Mouse (Mus musculus) midbrain, embryonic 12.5 days (tissue): Measurements from ENCODE around the gene Pomc. TPM values are rescaled to one million over a fixed set of nuclear protein-coding genes. Genes with fewer than 3 reads are reported as not detected.
A peak's percentile ranks its signal among the peaks of the same experiment; 100 is the strongest.

ENCODE experiments used
- ATAC-seq: fragments of 200-750 bp; cut with Nextera tagmentation; 2 replicates; pipeline ENCODE4 v1.8.0; 2017; ENCODE audit warnings: low read depth, moderate TSS enrichment, moderate library complexity; ENCODE audit not compliant: low FRiP score
- H3K27ac ChIP-seq: fragments of 300-500 bp; sonication (generic); replicated peaks from 2 replicates; pipeline ENCODE4 v1.5.1; 2016; ENCODE audit warnings: mild to moderate bottlenecking
- H3K27me3 ChIP-seq: fragments of 300-500 bp; sonication (generic); 2 replicates; pipeline ENCODE4 v1.6.1; 2016; ENCODE audit warnings: mild to moderate bottlenecking
- H3K36me3 ChIP-seq: fragments of 300-500 bp; sonication (generic); 2 replicates; pipeline ENCODE4 v1.6.1; 2016
- H3K4me1 ChIP-seq: fragments of 300-500 bp; sonication (generic); 2 replicates; pipeline ENCODE4 v1.6.1; 2016
- H3K4me2 ChIP-seq: fragments of 300-500 bp; sonication (generic); replicated peaks from 2 replicates; pipeline ENCODE4 v1.6.1; 2016; ENCODE audit warnings: mild to moderate bottlenecking, moderate library complexity
- H3K4me3 ChIP-seq: fragments of 300-500 bp; sonication (generic); 2 replicates; pipeline ENCODE4 v1.5.1; 2016; ENCODE audit warnings: mild to moderate bottlenecking
- H3K9ac ChIP-seq: fragments of 300-500 bp; sonication (generic); replicated peaks from 2 replicates; pipeline ENCODE4 v1.6.1; 2016; ENCODE audit warnings: mild to moderate bottlenecking, moderate library complexity
- H3K9me3 ChIP-seq: fragments of 300-500 bp; sonication (generic); 2 replicates; pipeline ENCODE4 v1.6.1; 2016; ENCODE audit warnings: mild to moderate bottlenecking
- WGBS: fragments of 180-500 bp; shearing (Covaris S2); methylation state at CpG from one replicate; pipeline ENCODE4 v1.1.7; 2016; 5-methylcytosine and 5-hydroxymethylcytosine counted together
- polyA plus RNA-seq: library from polyadenylated mRNA; unstranded; fragments of >200 nt; fragmentation: Nextera tagmentation; extraction: Ambion mirVana; gene quantifications from 2 replicates; pipeline ENCODE4 v1.2.1, GENCODE M21; 2016

The Pomc gene
- 6.3 and 8.6 TPM in 2 replicates for polyA plus RNA-seq

DNA sequence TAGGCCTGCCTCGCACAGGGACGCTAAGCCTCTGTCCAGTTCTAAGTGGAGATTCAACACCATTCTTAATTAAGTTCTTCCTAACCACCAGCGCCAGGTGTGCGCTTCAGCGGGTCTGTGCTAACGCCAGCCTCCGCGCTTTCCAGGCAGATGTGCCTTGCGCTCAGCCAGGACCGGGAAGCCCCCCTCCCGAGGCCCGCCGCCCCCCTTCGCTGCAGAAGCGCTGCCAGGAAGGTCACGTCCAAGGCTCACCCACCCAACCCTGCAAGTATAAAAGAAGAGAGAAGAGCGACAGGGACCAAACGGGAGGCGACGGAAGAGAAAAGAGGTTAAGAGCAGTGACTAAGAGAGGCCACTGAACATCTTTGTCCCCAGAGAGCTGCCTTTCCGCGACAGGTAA lies at the start of gene Pomc:
Pomc (plus strand) TSS at position 301 of the 400 bp plus-strand sequence.
- Histone ChIP-seq H3K9ac (no peak within 1 kb of the TSS), H3K4me2 (no peak within 1 kb of the TSS), H3K4me1 (0 out of 2 replicates have a peak, but pooled peaks cover 8% of the 10 kb centered on the region), H3K27ac (no peak within 1 kb of the TSS), H3K36me3 (no peaks in the 10 kb centered on the region), H3K9me3 (no peaks in the 10 kb centered on the region), H3K27me3 (peaks cover 38% of the 10 kb centered on the region), H3K4me3 (no peak within 1 kb of the TSS)
- ATAC-seq = no peak
- 17% methylated on average over 22 of the region's 22 CpGs for WGBS

- no peak for ATAC-seq
- H3K9me3 ChIP-seq = no peaks in the 10 kb centered on the region
These were observed 49.3 kb upstream of the Pomc start for GRCm38 (mm10) chr12:3905436-3905835.

DNA sequence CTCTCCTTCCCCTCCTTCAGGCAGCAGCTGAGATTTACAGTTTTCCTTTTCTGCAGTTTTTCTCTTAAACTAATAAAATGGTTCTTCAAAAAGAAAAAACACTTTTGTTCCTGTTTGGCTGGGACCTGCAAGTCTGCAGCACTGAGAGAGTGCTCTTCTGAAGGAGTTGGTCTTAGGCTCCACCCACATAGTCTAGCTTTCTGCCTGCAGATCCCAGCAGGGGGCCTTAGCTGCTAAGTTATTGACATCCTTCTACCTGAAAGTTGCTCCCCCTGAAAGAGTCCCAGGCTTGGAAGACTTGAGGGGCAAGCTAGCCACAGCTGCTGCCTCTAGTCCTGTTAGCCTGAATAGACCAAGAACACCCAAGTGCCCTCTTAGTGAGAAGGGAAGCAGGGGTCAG lies 48.4 kb upstream of the Pomc start:
- H3K4me2 ChIP-seq = no peak overlapping the region
- H3K4me3 ChIP-seq = no peak overlapping the region
- H3K27me3 ChIP-seq = no peaks in the 10 kb centered on the region
- H3K36me3 ChIP-seq = peaks cover 84% of the 10 kb centered on the region
- ATAC-seq = no peak
- H3K9ac ChIP-seq = no peak overlapping the region
- no peaks in the 10 kb centered on the region for H3K4me1 ChIP-seq
- H3K27ac ChIP-seq = no peak overlapping the region
- H3K9me3 ChIP-seq = no peaks in the 10 kb centered on the region

More at GRCm38 (mm10) chr12:3905436-3905835, 49.3 kb upstream of the Pomc start:
- no peaks in the 10 kb centered on the region for H3K27me3 ChIP-seq
- no peak overlapping the region for H3K9ac ChIP-seq
- no peak overlapping the region for H3K4me2 ChIP-seq
- H3K27ac ChIP-seq = no peak overlapping the region
- H3K4me3 ChIP-seq = no peak overlapping the region
- peaks cover 88% of the 10 kb centered on the region for H3K36me3 ChIP-seq
- H3K4me1 ChIP-seq = no peaks in the 10 kb centered on the region
- 92% methylated on average over 9 of the region's 9 CpGs for WGBS

DNA sequence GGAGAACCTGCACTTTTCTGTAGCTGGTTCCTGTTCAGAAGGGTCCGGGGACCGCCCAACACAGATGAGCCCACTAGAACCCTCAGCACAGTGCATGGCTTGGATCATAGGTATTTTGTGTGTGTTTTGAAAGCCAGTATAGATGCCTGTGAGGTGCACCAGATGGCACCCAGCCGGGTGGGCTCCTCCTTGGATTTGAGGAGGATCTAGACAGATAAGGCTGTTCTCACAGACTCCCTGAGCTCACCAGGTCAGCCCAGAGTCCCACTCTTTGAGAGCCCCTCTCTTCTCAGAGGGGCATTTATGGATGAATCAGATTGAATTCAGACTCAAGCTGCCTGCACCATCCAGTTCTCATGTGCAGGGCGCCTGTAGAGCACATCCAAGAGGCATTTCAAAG lies 47.7 kb upstream of the Pomc start:
- H3K9me3 ChIP-seq = no peaks in the 10 kb centered on the region
- ATAC-seq = no peak
- no peak overlapping the region for H3K4me2 ChIP-seq
- H3K36me3 ChIP-seq = peaks cover 77% of the 10 kb centered on the region
- H3K9ac ChIP-seq = no peak overlapping the region
- no peaks in the 10 kb centered on the region for H3K4me1 ChIP-seq
- 88% methylated on average over 4 of the region's 4 CpGs for WGBS
- H3K27me3 ChIP-seq = no peaks in the 10 kb centered on the region
- no peak overlapping the region for H3K27ac ChIP-seq
- no peak overlapping the region for H3K4me3 ChIP-seq

- no peak for ATAC-seq
- Histone ChIP-seq H3K4me2 (no peak overlapping the region), H3K27ac (no peak overlapping the region), H3K9me3 (no peaks in the 10 kb centered on the region), H3K27me3 (no peaks in the 10 kb centered on the region), H3K4me3 (no peak overlapping the region), H3K9ac (no peak overlapping the region), H3K4me1 (no peaks in the 10 kb centered on the region), H3K36me3 (peaks cover 73% of the 10 kb centered on the region)
- WGBS = 73% methylated on average over 13 of the region's 13 CpGs
These were observed 47.3 kb upstream of the Pomc start for GRCm38 (mm10) chr12:3907418-3907817.

DNA sequence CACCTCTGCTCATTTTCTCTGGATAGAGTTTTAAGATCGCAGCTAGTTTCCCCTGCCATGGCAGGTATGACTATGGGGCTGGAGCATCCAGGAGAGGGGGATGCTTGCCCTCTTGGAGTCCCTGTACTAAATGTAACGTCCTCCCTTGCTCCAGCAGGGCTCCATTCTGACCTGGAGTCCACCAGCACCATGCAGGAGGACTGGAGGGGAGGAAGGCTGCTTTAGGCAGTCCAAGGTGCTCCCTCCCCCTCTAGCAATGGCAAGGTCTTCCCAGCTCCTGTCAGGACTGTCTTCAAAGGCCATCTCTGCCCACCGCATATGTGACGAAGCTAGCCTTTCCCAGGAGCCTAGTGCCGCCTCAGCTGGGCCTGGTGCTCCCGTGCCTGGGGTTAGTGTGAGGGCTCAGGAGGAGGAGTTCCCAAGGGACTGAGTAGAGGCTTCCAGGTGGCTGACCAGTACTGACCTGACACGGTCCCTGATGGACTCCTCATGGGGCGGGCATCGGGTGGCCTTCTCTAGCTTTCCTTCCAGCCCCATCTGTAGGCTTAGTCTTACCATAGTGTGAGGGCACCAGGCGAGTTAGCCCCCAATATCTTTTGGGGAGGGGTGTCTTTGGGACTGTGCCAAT lies 44.2 kb upstream of the Pomc start:
- no peaks in the 10 kb centered on the region for H3K27me3 ChIP-seq

GRCm38 (mm10) chr12:3911831-3912348 lies 42.9 kb upstream of the Pomc start:
- no peak overlapping the region for H3K27ac ChIP-seq
- no peak overlapping the region for H3K4me3 ChIP-seq
- no peak overlapping the region for H3K4me2 ChIP-seq
- WGBS = 93% methylated on average over 7 of the region's 7 CpGs
- H3K4me1 ChIP-seq = 0 out of 2 replicates have a peak, but pooled peaks cover 3% of the 10 kb centered on the region
- H3K36me3 ChIP-seq = peaks cover 31% of the 10 kb centered on the region
- no peak overlapping the region for H3K9ac ChIP-seq
- no peaks in the 10 kb centered on the region for H3K9me3 ChIP-seq
- H3K27me3 ChIP-seq = no peaks in the 10 kb centered on the region
- ATAC-seq = no peak

More for the DNA sequence above, 44.2 kb upstream of the Pomc start:
- Histone ChIP-seq H3K4me2 (no peak overlapping the region), H3K27ac (no peak overlapping the region), H3K9me3 (no peaks in the 10 kb centered on the region), H3K4me3 (no peak overlapping the region), H3K36me3 (peaks cover 44% of the 10 kb centered on the region), H3K9ac (no peak overlapping the region), H3K4me1 (0 out of 2 replicates have a peak, but pooled peaks cover 3% of the 10 kb centered on the region)
- 0 out of 2 replicates have a peak, but pooled peaks have one; percentile 42 for ATAC-seq
- 69% methylated on average over 10 of the region's 10 CpGs for WGBS

- ATAC-seq = no peak
- H3K4me2 ChIP-seq = no peak overlapping the region
- no peaks in the 10 kb centered on the region for H3K9me3 ChIP-seq
- H3K4me1 ChIP-seq = peaks cover 15% of the 10 kb centered on the region
- H3K36me3 ChIP-seq = no peaks in the 10 kb centered on the region
- no peak overlapping the region for H3K4me3 ChIP-seq
- WGBS = 87% methylated on average over 3 of the region's 3 CpGs
- no peaks in the 10 kb centered on the region for H3K27me3 ChIP-seq
- no peak overlapping the region for H3K9ac ChIP-seq
- H3K27ac ChIP-seq = no peak overlapping the region
These were observed 38.9 kb upstream of the Pomc start for GRCm38 (mm10) chr12:3915852-3916251.

DNA sequence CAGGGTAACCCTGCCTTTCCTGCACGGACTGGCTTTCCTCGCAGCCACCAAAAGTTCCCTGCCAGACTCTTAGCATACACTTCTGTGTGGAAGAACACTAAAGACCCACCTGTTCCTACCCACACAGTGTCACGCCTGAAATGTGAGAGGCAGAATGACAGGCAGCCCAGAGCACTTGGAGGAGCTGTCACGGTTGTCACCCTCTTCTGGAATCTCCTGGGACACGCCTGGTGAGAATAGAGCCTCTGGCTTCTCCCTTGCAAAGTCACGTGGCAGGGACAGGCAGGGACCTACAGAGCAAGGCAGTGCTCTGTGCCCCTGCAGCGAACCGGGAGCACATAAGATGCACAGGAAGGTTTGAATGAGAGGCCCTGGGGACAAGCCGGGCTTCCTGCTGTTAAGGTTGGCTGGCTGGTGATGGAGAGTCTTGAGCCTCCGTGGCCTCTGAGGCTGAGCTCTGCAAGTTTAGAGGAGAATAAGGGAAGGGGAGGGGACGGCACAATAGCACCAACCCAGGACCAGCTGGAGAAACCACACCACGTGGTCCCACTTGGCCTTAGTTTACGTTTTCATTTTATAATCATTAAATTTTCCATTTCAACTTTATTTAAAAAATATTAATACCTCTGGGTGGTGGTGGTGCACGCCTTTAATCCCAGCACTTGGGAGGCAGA lies 36.9 kb upstream of the Pomc start:
- 21% methylated on average over 14 of the region's 14 CpGs for WGBS
- peak; percentile 77 for ATAC-seq
- no peaks in the 10 kb centered on the region for H3K36me3 ChIP-seq
- no peak overlapping the region for H3K4me3 ChIP-seq
- H3K4me2 ChIP-seq = peak overlapping the region; percentile 14
- peaks cover 14% of the 10 kb centered on the region for H3K4me1 ChIP-seq
- peak overlapping the region; percentile 39; the same call in 1 of the 2 replicates for H3K27ac ChIP-seq
- H3K9me3 ChIP-seq = no peaks in the 10 kb centered on the region
- H3K27me3 ChIP-seq = no peaks in the 10 kb centered on the region
- no peak overlapping the region for H3K9ac ChIP-seq

DNA sequence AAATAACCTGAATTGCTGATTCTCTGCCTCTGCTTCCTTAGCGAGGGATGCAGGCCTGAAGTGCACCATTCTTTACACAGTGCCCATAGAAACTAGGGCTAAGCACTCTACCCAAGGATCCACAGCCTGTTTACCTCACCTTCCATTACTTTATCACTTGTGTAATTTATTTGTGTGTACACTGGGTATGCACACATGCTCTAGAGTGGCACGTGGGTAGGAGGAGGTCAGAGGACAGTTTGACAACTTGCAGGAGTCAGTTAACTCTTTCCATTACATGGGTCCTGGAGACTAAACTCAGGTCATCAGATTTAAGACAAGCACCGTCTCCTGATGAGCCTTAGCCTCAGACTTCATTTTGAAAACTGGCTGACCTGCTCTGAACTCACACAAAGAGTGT lies 36.2 kb upstream of the Pomc start:
- H3K4me3 ChIP-seq = no peak overlapping the region
- no peaks in the 10 kb centered on the region for H3K27me3 ChIP-seq
- peaks cover 12% of the 10 kb centered on the region for H3K4me1 ChIP-seq
- WGBS = 78% methylated on average over 3 of the region's 3 CpGs
- no peaks in the 10 kb centered on the region for H3K9me3 ChIP-seq
- ATAC-seq = no peak
- H3K36me3 ChIP-seq = no peaks in the 10 kb centered on the region
- H3K27ac ChIP-seq = no peak overlapping the region
- H3K4me2 ChIP-seq = no peak overlapping the region
- no peak overlapping the region for H3K9ac ChIP-seq

GRCm38 (mm10) chr12:3919423-3919822 lies 35.3 kb upstream of the Pomc start:
- H3K4me2 ChIP-seq = no peak overlapping the region
- no peak overlapping the region for H3K9ac ChIP-seq
- 88% methylated on average over 3 of the region's 3 CpGs for WGBS
- no peaks in the 10 kb centered on the region for H3K36me3 ChIP-seq
- H3K4me1 ChIP-seq = peaks cover 12% of the 10 kb centered on the region
- no peaks in the 10 kb centered on the region for H3K9me3 ChIP-seq
- no peak overlapping the region for H3K27ac ChIP-seq
- H3K27me3 ChIP-seq = no peaks in the 10 kb centered on the region
- no peak overlapping the region for H3K4me3 ChIP-seq
- ATAC-seq = no peak

GRCm38 (mm10) chr12:3926127-3926526 lies 28.6 kb upstream of the Pomc start:
- Histone ChIP-seq H3K4me1 (no peaks in the 10 kb centered on the region), H3K4me3 (no peak overlapping the region), H3K9ac (no peak overlapping the region), H3K9me3 (no peaks in the 10 kb centered on the region), H3K27me3 (0 out of 2 replicates have a peak, but pooled peaks cover 4% of the 10 kb centered on the region), H3K27ac (no peak overlapping the region), H3K36me3 (no peaks in the 10 kb centered on the region), H3K4me2 (no peak overlapping the region)
- ATAC-seq = no peak
- 0% methylated on average over 1 of the region's 1 CpGs for WGBS
